Mouse (Mus musculus): ENCODE measurements at regions not wholly inside any gene's neighbourhood (a gene's known extent, or its start where the extent isn't known, plus 50 kb on each side); places are given as distances from the start of the nearest gene placed in this dataset.
A peak's percentile ranks its signal among the peaks of the same experiment; 100 is the strongest.

DNA sequence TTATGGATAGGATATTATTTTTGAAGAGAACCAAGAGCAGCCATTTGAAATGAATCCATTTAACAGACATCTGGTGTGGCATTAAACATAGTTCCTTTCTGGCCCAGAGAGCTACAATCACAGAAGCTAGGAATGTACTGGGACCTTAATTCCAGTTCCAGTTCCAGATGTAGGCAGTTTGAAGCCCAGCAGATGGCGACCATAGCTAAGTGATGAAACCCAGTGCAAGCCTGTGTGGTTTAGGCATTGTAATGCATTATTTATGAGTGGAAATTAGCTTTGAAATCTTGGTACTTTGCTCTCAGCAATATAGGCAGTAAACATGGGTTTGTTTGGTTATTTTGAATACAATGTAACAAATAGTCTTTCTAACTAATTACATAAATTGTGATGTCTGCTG lies 256.8 kb downstream of the Fam181b start:
- DNase-seq (ENCODE audit: low spot score): peak; percentile 68
- H3K4me3 ChIP-seq (ENCODE audit: low read length): no peak overlapping the region
- peak; percentile 68 for TF ChIP-seq CTCF (IDR thresholded peaks at IDR 0.05; ENCODE audit: low read depth)
- H3K4me1 ChIP-seq (ENCODE audit: insufficient read depth, low read length): no peaks in the 10 kb centered on the region
- no peaks in the 10 kb centered on the region for H3K36me3 ChIP-seq (ENCODE audit: insufficient read depth, low read length)
- H3K4me2 ChIP-seq (ENCODE audit: low read depth, low read length): no peak overlapping the region
- no peaks in the 10 kb centered on the region for H3K9me3 ChIP-seq (ENCODE audit: low read length)
- H3K27ac ChIP-seq: no peak overlapping the region
- WGBS: 10% methylated on average over 1 of the region's 1 CpGs
- peak; percentile 69; the same call in 1 of the 2 replicates for ATAC-seq
- no peak overlapping the region for H3K9ac ChIP-seq (replicated peaks; ENCODE audit: low read length)
- no peaks in the 10 kb centered on the region for H3K27me3 ChIP-seq (ENCODE audit: insufficient read depth, low read length)

Data from hindbrain, postnatal 0 days (tissue).